Mouse (Mus musculus) cerebellum, postnatal 14 days (tissue): Measurements from ENCODE around the gene Rab11a.

Experiments
- DNase-seq, 2 experiments: peaks; one replicate each; pipeline ENCODE4 v3.0.0; 2021; ENCODE audit warnings: mixed read lengths in 2 of 2

Rab11a gene

GRCm38 (mm10) chr9:64737406-64738201, at the start of gene Rab11a:
Gene Rab11a (minus strand): TSS chr9:64737758.
- DNase-seq, result peak; percentile 98 to 99

GRCm38 (mm10) chr9:64786216-64786905, 48.8 kb upstream of the Rab11a start:
- no peak for DNase-seq

- peak; percentile 64 to 80 for DNase-seq
Observed at GRCm38 (mm10) chr9:64784841-64785240, 47.3 kb upstream of the Rab11a start.

DNA sequence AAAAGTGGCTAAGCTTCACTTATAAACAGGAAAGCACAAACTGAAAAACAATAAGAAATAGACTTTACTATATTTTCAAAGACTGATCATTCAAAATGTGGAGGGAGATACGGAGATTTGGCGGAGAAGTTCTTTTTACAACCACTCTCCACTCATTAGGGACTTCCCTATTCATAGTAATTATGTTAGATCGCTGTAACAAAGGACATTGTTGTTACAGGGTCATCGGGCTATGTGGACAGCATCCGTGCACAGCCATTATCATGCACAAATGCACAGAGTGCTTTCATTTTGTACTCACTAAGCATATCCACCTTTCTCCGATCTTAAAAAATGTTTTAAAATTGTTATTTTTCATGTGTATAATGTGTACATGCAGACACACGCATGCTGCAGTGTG, 46.0 kb upstream of the Rab11a start:
- no peak for DNase-seq

DNA sequence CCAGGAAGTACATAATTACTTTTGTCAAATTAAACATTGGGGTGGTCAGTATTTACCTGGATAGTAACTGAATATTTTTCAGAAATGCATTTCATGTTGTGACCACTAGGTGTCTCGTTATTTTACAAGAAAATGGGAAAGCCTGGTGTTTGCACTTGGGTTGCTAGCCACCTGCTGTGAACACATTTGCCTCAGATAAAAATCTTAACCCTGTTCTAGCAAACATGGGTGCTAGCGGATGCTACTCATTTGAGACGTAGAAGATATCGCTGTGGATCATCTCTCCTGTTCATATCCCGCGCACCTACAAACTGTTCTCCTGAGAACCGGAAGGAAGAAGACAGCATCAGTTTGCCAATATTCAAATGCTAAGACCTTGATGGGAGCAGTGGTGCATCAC, 42.1 kb upstream of the Rab11a start:
- DNase-seq, result peak; percentile 50 to 60

DNA sequence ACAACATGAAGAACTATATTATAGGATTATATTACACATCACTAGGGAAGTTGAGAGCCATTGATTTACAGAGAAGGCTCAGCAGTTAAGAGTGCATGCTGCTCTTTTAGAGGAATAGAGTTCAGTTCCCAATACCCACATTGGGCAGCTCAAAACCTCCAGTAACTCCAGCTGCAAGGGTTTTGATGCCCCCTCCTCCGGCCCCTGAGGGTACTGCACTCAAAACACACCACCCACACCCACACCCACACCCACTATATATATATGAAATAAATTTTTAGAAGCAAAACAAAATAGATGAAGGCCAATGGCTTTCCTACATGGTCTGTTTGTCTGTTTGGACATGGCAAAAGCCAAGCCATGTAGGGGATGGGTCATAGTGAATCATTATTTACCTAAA, 40.6 kb upstream of the Rab11a start:
- DNase-seq, result no peak

DNA sequence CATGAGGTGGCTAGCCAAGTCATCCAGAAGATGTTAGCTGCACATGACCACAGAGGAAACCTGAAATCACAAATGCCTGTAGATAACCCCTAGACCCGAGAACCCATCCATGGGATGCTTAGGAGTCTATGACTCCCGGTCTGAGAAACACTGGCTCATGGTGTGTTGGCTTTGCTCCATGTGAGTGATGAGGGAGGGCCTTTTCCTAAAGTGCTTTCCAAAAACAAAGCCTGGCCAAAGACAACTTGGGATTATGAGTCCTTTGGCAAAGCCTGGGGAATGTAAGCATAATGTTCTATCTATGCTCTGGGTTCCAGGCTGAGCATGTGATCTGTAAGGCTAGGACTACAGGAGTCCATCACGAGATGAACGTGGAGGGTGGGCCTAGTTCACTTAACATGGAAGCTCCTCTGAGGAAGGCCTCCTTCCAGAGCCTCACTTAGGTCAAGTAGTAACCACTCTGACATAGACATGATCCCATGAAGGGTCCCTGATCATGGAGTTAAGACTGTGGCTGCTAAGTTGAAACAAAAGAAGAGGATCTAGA, 40.0 kb upstream of the Rab11a start:
- DNase-seq, result no peak

GRCm38 (mm10) chr9:64775491-64775890, 37.9 kb upstream of the Rab11a start:
- DNase-seq, result no peak

- no peak for DNase-seq
Observed at GRCm38 (mm10) chr9:64774883-64775282, 37.3 kb upstream of the Rab11a start.

- peak in 1 of 2 experiments; percentile 15 for DNase-seq
Observed at GRCm38 (mm10) chr9:64774411-64774811, 36.9 kb upstream of the Rab11a start.

DNA sequence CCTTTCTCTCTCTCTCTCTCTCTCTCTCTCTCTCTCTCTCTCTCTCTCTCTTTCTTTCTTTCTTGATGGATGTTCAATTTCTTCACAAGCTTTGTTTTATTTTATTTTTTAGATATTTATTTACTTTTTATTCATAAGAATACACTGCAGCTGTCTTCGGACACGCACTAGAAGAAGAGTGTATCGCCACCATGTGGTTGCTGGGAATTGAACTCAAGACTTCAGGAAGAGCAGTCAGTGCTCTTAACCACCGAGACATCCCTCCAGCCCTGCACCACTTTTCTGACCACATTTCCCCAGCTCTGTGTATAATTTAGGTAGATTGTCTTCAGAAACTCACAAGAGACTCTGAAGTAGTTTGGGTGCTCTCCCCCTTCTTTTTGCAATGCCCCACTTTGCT, 36.4 kb upstream of the Rab11a start:
- peak; percentile 24 to 28 for DNase-seq

- no peak for DNase-seq
Observed at GRCm38 (mm10) chr9:64773254-64773653, 35.7 kb upstream of the Rab11a start.

DNA sequence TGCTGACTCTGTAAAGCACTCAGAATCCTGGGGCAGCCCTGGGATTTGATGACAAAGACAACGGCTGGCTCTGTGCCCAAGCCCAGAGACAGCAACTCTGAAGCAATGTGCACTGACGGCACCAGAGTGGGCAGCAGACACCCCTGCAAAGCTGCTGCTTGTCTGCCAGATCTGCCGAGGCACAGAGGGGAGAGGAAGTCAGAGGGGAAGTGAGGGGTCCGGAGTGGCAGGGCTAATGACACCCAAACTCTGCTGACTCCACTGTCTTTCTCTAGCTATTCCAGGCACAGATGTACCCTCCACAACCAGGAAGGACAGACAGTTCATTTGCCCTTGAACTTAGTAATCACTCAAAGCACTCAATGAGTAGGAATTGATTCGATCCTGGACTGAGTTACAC, 33.7 kb upstream of the Rab11a start:
- DNase-seq, result peak; percentile 41 to 50

DNA sequence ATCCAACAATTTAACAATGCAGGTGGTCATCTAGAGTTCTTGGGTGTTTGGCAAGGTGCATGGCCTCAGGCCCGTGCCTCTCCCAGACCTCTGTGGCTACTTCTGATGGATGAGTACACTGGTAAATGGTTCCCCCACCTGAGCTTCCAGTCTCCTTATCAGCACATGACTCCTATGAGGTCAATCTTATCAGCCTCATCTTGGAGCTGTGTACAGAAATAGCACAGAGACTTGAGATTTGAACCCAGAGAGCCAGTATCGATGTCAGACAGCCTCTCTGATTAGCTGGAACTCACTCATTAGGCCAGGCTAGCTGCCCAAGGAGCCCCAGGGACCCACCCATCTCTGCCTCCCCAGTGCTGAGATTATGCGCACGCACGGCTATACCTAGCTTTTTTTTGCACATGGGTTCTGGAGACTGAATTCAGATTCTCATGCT, 32.9 kb upstream of the Rab11a start:
- no peak for DNase-seq

DNA sequence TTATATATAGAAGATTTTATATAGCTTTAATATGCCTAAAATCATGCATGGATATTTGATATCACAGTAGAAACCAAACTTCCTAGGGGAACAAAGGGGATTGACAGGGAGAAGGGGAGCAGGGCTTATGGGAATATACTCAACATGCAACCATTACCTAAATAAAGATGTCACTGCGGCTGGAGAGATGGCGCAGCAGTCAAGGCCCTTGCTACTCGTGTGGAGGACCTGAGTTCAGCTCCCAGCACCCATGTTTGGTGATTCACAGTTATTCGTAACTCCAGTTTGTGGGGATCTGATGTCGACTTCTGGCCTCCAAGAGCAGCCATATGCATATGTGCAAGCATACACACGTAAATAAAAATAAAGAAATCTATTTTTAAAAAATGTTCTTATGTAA, 32.4 kb upstream of the Rab11a start:
- no peak for DNase-seq

DNA sequence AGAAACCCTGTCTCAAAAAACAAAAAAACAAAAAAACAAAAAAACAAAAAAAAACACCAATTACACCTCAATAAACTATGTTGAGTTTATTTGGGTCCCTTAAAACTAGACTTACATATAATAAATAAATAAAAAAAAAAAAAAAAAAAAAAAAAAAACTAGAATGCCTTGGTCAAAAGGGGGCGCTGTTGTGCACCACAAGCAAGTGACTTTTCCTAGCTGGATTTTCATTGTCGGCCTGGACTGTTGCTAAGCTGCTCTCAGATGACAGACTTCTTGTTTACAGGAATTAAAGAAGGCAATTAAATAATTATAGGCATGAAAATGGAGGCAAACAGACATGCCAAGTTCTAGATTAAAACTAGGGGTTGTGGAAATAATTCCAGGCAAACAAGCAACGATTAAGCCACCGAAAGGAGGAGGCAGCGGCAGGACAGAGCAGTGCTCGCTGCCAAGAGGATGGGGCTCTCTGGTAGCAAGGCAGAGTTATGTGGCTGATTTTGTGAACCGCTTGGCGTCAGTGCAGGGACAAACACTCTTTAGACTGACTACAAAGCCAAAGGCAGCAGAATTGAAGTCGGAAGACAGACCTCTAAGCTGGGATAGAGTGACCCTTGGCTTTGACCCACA, 31.6 kb upstream of the Rab11a start:
- DNase-seq, result peak; percentile 55 to 74

DNA sequence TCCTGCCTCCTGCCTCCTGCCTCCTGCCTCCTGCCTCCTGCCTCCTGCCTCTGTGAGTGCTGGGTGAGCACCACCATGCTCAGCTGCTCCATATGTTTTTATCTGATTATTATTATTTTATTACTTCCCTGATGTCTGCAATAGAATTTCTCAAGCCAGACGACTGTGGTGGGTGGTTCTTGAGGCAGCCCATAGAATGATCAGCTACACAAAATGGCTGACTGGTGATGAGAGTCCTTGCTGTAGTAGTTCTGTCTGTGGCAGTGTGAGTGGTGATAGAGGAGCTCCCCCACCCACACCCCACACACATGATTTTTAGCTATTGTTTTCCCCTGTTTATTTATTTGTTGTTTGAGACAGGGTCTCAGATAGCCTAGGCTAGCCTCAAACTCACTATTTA, 30.2 kb upstream of the Rab11a start:
- DNase-seq, result no peak

GRCm38 (mm10) chr9:64766136-64766535, 28.6 kb upstream of the Rab11a start:
- no peak for DNase-seq

GRCm38 (mm10) chr9:64764824-64765223, 27.3 kb upstream of the Rab11a start:
- DNase-seq, result no peak

- no peak for DNase-seq
Observed at GRCm38 (mm10) chr9:64758052-64758451, 20.5 kb upstream of the Rab11a start.

GRCm38 (mm10) chr9:64752575-64752974, 15.0 kb upstream of the Rab11a start:
- DNase-seq, result no peak

- DNase-seq, result no peak
Observed at GRCm38 (mm10) chr9:64749314-64749713, 11.8 kb upstream of the Rab11a start.

GRCm38 (mm10) chr9:64747735-64748134, 10.2 kb upstream of the Rab11a start:
- DNase-seq, result no peak
